Mouse (Mus musculus) myocyte (in vitro differentiated cells): ENCODE measurements around the gene Chaf1b.

Source experiments
- CEBPB ChIP-seq: IDR thresholded peaks from 2 replicates; pipeline ENCODE4 v1.6.1; 2011; ENCODE audit warnings: mild to moderate bottlenecking, moderate library complexity; ENCODE audit not compliant: poor library complexity, insufficient read depth, severe bottlenecking
- E2F4 ChIP-seq: IDR thresholded peaks from one replicate; pipeline ENCODE4 v1.6.1; 2011; ENCODE audit warnings: mild to moderate bottlenecking, control low read depth, moderate library complexity; ENCODE audit not compliant: insufficient read depth
- MAX ChIP-seq: IDR thresholded peaks from one replicate; pipeline ENCODE4 v1.6.1; 2011; ENCODE audit warnings: low read depth, mild to moderate bottlenecking, control low read depth
- POLR2A ChIP-seq: IDR thresholded peaks from one replicate; pipeline ENCODE4 v1.6.1; 2011; ENCODE audit warnings: low read depth, mild to moderate bottlenecking, control low read depth, moderate library complexity; ENCODE audit not compliant: insufficient read length
- POLR2AphosphoS2 ChIP-seq: IDR thresholded peaks from one replicate; pipeline ENCODE4 v1.6.1; 2011; ENCODE audit warnings: low read depth, control low read depth; ENCODE audit not compliant: insufficient read length
- REST ChIP-seq: IDR thresholded peaks from one replicate; pipeline ENCODE4 v1.6.1; 2011; ENCODE audit warnings: mild to moderate bottlenecking, control low read depth, moderate library complexity; ENCODE audit not compliant: insufficient read depth, insufficient read length
- TCF12 ChIP-seq: IDR thresholded peaks from one replicate; pipeline ENCODE4 v1.6.1; 2011; ENCODE audit warnings: mild to moderate bottlenecking, control low read depth; ENCODE audit not compliant: poor library complexity, insufficient read depth, severe bottlenecking
- USF1 ChIP-seq: IDR thresholded peaks from one replicate; pipeline ENCODE4 v1.6.1; 2011; ENCODE audit warnings: low read depth, mild to moderate bottlenecking, control low read depth, moderate library complexity

GRCm38 (mm10) chr16:93944301-93944700 lies 60.6 kb downstream of the Chaf1b start:
- TF ChIP-seq POLR2A = no peak
- TF ChIP-seq CEBPB = no peak
- TF ChIP-seq REST = no peak
- TF ChIP-seq MAX = no peak
- TF ChIP-seq USF1 = no peak
- TF ChIP-seq TCF12 = no peak
- TF ChIP-seq E2F4 = no peak
- no peak for TF ChIP-seq POLR2AphosphoS2
